Mouse (Mus musculus) spleen, postnatal 36 days (tissue): ENCODE measurements around the gene Gm21693.
"Not testable (repeated sequence)": the region's sequence is repeated elsewhere in the genome, so short reads cannot be mapped to it uniquely, and the experiment has no call there.

Experiments used
- DNase-seq, 2 experiments: peaks; one replicate each; pipeline ENCODE4 v3.0.0; 2022; ENCODE audit warnings: low spot score in 2 of 2, mixed read lengths in 1 of 2

Gm21693 gene

GRCm38 (mm10) chrY:3345229-3345628 lies at the start of gene Gm21693:
Gm21693 (minus strand) TSS chrY:3345329.
- DNase-seq: not testable (repeated sequence)

GRCm38 (mm10) chrY:3340661-3341060 lies 4.5 kb downstream of the Gm21693 start:
- not testable (repeated sequence) for DNase-seq

GRCm38 (mm10) chrY:3306349-3306748 lies 38.8 kb downstream of the Gm21693 start, which contains the start of gene Gm21677:
Gm21677 (minus strand) TSS chrY:3306449.
- DNase-seq: not testable (repeated sequence)
